Mouse (Mus musculus): Measurements from ENCODE around the gene Ypel3.

Ypel3 gene

DNA sequence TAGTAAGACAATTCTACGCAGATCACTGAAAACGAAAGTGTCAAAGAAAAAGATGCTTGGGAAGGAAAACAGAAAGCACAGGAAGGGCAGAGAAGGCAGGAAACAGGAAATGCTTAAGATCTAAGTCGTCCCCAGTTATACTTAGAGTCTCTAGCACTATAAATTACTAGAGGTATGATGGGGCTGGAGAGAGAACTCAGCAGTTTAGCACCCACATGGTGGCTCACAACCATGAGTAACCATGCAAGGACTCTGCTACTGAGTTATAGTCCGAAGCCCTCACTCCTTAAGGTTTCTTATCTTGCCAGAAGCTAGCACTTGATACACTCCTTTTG is 17.5 kb downstream of the Ypel3 start:
- DNase-seq = no peak

DNA sequence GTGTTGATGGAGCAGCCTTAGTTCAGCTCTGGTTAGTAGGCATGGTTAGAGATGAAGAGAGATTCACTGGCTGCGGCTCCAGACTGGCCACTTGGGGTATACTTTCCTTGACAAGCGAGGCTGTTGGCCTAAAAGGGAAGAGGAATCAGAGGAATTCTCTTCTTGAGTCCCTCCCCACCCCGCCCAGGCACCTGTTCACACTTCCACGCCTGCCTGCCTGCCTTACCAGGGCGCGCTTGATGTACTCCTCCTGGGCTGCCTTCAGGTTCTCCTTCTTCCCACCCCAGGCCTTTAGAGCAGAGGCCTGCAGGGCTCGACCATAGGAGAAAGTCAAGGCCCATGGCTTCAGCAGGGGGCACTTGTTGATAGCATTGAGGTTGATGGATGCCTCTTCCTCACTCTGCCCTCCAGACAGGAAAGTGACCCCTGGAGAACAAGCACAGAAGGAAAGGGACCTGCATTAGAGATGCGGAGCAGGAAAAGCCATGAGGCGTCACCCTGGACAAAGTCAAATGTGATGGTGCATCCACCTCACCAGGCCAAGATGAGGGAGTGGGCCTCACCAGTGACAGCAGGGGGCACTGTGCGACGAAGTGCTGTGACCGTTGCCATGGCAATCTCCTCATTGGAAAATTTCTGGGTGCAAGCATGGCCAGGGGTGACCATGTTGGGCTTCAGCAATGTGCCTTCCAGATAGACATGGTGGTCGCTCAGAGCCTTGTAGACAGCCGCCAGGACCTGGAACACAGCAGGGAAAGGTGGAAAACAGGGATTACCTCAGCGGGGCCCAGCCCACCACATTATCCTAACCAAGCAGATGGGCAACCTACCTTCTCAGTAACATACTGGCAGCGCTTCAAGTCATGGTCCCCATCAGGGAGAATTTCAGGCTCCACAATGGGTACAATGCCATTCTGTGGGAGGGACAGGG is 18.9 kb downstream of the Ypel3 start:
- DNase-seq = no peak

DNA sequence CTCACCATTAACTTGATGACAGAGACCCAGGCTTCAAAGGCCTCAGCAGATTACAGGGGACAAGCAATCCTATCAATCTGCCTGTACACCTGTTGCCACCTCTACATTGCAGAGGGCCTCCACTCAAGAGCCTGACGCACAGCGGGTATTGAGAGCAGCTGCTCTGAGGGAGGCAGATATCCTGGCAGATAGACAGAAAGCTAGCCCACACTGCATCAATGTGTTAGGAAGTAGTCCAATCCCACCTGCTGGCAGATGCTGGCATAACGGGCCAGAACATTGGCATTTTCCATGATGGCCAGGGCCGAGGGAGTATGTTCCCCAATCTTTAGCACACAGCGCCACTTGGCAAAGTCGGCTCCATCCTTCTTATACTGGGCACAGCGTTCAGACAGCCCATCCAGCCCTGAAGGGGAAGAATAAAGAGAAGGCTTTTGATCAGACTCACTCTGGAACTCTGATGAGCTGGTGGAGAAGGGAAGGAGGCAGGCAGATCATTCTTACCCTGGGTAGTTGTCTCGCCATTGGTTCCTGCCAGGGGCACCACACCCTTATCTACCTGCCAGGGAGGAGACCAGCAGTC is 19.7 kb downstream of the Ypel3 start:
- peak; percentile 80 to 82 for DNase-seq

DNA sequence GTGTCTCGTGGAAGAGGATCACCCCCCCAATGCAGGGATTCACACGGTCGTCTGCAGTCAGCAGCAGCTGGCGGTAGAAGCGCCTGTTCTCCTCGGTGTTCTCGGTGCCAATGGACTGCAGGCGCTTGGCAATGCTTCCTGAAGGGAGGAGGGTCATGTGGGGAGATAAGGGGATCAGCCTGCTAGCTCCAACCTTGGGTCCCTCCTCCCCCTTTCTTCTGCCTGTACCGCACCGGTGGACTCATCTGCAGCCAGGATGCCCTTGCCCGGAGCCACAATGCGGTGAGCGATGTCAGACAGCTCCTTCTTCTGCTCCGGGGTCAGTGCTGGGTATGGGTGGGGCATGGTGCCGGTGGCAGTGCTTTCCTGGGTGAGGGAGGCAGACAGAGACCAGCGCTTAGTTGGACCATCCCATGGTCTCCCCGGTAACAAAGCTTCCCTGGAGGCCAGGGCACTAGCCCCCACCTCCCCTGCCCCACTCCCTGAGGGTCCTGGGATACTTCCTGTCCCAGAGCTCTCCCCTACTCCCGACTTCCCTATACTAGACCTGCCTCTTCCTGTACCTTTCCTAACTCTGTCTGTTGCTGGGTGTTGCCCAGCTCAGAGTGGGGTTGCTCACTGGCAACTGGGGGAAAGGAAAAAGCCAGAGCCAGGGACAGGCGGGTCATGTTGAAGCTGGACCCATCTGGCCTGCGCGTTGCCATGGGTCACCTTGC is 20.8 kb downstream of the Ypel3 start, which contains the start of gene Fam57b:
Fam57b (plus strand) TSS at position 258 of the 716 bp plus-strand sequence.
- DNase-seq = peak; percentile 88 to 91

DNA sequence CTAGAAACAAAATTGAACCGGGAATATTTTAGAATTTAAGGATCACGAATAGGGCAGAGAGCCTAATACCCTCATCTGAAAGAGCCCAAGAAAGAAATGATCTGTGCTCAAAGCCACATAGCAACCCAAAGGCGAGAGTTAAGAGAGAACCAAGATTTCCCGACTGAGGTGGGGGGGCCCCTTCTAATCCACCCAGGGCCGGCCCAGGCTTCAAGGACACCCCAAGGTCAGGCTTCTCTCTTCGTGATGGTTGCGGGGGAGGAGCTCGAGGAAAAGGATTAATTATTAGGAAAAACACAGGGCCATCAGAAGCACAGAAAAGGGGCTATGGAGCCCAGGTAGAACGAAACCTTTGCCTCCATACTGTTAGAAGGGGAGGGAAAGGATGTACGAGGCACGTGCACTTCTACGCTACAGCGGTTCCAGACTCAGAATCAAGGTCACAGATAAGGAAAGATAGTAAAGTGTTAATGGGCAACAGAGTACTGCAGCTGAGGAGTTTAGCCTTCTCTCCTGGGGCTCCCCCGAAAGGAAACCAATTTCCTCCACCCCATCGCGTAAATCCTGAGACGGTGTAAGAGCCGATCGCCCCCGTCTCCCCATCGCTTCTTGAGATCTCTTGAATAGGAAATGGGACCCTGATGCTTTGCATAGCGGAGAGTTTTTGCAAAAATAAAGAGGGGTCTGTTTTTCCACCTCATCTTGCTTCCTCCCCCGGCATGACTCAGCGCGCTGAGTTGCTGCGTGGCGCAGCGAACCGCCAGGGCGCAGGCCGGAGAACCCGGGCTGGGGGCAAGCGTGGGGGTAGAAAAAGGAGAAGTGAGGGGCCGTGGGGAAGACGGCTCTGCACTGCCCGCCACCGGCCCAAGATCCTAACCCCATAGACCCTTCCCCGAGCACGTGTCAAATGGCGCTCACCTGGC is 21.6 kb downstream of the Ypel3 start:
- DNase-seq = peak; percentile 60 to 72

DNA sequence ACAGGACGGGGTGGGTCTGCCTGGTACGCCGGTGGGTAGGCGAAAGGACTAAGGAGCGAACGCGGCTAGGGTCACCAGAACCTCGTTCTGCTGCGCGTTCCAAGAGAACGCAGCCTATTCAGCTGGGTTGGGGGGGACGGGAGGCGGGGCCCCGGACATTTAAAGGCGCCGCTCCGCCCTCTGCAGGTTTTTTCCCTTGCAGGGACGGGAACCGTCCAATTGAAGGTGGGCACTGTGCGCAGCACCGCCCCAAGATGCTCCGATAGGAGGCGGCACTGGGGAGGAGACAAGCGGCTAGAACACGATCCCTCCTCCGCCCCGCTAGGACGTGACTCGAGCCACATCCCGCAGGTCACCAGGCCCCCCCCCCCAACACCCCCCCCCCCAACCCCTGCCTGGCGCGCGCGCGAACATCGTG is 22.3 kb downstream of the Ypel3 start:
- DNase-seq = peak; percentile 97 to 99

DNA sequence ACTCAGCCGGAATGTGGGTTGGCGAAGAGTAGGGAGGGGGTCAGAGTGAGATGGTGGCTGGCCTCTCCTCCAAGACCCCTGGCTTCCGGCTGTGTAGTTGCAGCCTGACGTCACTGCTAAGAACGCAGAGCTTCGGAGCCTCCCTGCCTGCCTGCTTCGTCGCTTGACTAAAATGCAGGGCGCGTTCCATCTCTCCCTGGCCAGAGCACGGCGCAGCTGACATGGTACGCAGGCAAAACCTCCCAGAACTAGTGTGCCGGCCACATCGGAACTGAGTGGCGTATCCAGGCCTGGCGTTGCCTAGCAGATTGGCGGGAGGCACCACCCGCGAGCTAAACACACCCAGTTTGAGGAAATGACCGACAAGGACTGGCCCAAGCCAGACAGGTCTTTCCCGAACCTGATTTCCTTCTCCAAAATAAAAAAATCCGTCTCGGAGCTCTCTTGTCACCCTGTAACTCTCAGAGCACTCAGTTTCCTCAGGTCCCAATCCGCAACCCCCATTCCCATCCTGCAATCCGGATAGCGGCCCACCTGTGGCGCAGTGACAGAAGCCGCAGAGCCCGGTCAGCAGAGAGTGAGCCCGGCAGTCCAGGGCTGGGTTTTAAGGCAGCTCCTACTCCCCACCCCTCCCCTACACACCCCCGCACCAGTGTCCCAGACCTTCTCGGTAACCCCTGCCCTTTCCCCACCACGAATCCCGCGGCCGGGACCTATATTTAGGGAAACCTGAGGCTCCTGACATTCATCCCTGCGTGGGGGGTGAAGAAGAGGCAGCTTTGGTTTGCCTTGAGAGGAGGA is 22.9 kb downstream of the Ypel3 start:
- peak; percentile 75 to 80 for DNase-seq

DNA sequence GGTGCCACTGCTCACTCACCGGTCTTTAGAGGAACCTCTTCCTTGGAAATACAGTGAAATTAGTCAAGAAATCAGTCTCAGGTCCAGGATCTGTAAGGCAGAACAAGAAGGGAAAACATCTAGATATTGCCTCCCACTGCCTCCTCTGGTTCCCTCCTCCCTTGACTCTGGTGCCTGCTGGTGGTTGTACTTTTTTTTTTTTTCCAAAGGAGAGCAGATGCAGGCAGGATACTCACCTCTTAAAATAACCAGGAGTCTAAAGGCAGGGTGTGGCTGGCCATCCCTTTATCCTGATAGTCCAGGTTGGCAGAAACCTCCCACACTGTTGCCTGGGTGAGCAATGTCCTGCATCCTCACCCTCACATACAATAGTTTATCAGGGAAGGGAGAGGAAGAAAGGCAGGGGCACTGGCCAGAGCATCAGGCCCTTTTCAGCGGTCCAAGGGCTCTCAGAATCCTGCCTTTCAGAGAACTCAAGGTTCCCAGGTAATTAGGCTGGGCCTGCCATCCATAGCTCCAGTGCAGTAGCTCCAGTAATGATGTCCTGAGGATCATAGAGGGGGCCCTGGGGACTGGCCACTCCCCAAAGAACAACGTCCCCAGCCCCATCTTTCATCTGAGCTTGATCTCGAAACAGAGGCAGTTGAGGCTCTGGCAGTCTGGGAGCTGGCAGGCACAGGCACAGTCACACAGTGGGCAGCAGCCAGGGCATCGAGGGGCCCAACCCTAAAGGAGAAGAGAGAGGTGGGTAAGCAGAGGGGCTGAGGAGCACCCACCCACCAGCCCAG is 23.7 kb downstream of the Ypel3 start:
- no peak for DNase-seq

DNA sequence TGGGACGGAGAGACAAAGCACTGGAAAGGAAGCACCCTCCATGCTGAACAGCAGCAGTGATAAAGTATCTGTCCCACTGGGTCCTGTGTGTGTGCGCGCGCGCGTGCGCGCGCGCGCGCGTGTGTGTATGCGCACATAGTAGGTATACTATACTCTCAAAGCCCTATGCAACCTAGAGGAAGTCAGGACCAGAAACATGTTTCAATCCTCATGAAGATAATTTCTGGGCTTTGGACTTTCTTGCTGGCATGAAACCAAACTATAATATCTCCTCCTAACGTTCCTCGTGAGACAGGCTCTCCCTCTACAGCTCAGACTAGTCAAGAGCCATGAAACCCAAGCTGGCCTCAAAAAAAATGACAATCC is 24.3 kb downstream of the Ypel3 start:
- no peak for DNase-seq

DNA sequence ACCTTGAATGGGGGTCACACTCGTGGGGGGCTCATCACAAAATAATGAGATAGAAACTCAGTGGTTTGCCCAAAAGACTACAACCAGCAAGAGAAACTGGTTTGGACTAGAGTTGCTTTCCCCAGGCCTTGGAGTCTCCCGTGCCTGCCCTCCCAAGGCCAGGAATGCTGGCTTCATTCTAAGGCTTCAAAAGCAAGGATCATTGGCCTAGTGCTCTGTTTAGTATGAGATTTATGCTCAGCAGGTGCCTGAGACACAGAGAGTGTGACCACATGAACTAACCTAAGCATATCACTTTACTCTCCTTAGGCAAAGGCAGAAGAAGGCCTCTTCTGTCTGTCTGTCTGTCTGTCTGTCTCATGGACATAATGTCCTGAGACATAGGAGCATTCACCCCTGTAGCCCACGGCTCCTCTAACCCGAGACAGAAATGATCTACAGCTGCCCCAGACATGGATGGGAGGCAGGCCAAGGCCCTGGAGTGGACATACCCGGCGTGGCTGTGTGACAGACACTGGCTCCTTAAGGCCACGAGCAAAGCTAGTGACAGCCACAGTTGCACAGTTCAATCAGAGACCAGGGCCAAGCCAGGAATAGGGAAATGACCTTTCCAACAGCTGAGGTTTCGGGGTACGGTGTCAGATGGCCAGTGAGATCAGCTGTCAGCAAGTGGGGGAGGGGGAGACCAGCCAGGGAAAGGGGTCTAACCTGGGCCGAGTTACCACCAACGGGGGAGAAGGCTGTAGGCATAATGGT is 25.6 kb downstream of the Ypel3 start:
- no peak for DNase-seq

DNA sequence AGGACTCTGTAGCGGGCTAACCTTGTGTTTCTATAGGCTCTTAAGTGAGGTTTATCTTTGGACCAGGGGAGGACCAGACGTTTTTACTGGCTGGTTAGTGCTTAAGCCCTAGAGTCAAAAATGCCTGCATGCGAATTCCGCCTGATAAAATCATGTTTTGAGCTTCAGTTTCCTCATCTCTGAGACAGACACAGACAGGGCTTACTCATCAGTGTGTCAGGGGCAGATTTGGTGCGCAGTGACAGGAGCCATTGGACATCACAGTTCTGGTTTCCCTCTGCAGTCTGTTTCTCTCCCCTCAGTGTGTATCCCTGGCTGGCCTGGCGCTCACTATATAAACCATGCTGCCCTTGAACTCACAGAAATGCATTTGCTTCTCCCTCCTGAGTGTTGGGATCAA is 26.4 kb downstream of the Ypel3 start:
- DNase-seq = no peak

DNA sequence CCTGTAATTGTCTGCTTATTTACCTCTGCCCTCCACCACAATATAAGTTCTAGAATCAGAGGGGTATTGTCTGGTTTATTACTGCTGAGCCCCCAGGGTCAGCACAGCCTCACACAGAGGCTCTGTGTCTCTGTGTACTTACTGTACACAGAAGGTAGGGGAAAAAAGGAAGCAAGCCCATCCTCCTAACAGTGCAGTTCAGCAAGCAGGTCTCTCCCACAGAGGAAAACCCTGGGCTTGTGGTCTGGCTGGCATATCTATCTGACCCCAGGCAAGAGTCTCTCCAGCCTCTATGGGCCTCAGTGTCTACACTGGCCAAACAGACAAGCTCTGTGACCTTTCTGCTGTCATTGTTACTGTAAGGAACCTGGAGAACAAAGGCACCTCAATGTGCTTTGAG is 27.0 kb downstream of the Ypel3 start:
- DNase-seq = no peak

DNA sequence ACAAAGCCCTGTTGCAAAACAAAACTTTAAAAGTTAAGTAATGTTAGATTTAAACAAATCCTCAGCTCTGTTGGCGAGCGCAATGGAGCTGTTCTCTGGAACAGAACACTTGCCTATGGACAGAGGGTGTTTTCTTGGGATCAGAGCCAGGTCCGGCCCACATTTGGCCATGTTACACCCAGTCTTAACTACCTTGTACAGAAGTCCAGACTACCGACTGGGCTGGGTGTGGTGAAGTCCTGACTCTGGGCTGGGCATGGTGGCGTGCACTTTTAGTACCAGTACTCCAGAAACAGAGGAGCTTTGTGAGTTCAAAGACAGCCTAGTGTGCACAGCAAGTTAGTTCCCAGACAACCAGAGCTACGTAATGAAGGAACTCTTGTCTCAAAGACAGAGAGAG is 30.2 kb downstream of the Ypel3 start:
- DNase-seq = no peak

DNA sequence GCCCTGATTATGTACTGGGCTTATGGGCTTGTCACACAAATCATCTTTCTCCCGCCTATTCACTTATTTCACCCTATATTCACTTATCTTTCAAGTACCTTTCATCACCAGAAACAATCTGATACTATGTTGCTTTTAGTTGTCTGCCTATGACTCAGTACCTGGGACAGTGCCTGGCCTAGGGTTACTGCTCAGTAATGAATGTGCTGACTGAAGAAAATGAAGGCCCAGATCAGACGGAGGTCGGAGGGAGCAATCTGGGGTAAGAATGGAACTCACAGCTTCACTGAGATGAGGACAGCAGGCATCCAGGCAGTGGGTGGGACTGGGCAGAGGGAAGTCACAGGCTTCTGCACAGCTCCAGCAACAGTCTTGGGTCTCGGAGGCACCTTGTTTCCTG is 30.6 kb downstream of the Ypel3 start:
- DNase-seq = no peak

DNA sequence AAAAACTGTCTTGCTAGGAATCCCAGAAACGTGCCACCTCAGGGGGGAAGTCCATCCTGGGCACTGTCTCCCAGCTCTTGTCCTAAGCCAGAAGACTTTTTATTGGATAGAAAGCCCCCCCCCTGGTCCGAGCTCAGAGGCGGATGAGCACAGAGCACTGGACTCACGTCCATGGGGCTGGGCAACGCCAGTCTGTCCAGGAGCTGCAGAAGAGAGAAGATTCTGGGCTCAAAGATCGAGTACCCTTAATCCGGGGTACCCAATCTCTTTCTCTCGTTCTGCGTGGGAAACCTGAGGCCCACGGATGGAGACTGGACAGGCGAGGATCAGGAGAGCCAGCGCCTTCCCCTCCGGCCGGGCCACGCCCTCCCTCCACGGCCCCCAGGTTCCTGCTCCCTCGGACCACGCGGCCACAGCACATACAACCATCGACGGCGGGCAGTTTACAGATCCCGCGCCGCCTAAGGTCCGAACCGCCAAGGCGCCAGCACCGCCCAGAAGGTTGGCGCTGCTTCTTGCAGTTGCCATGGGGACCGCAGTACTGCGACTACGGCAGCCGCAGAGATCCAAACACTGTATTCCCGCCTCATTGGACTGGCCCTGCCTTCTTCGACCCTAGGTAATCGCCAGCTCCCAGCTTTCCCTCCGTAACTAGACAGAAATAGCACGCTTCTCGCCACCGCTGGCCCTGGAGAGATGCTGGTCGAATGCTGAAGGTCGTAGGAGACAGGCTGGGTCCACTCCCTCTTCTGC is 32.1 kb downstream of the Ypel3 start:
- peak; percentile 91 to 94 for DNase-seq

DNA sequence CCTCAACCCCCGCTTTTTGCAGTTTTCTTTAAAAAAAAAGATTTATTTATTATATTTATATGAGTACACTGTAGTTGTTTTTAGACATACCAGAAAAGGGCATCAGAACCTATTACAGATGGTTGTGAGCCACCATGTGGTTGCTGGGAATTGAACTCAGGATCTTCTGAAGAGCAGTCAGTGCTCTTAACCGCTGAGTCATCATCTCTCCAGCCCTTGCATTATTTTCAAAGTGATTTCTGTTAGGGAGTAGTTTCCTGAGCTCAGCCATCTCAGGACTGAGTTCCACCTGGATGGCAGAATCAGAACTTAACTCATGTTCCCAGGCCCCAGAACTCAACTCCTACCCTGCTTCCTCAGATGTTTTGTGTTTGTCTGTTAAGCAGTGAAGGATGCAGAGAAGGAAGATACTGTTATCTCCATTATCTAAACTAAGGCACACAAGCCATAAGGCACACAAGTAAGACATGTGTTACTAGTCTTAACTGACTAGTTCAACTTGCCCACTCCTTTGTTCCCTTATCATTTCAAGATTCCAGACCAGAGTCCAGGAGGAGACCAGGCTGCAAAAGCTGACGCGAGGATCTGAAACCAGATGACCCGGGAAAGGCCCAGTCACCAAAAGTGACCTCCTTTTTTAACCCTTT is 33.1 kb downstream of the Ypel3 start:
- DNase-seq = no peak

DNA sequence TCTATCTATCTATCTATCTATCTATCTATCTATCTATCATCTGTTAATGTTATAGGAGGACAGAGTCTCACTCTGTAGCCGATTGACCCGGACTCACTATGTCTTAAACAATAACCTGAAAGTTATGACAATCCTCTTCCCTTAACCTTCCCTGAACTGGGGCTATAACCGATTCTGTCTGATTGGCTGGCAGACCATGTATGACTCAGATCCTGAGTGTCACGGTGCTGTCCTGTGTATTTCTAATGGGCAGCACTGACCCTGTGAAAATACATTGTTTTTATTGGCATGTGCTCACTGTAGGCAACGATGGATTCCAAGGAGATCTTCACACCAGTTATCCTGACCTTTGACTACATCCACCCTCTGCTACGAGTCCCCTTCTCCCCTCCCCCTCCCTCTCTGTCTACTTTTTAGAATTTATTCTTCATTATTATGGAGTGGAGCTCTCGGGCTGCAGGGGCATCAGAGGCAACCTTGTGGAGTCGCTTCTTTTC is 39.0 kb downstream of the Ypel3 start:
- no peak for DNase-seq

DNA sequence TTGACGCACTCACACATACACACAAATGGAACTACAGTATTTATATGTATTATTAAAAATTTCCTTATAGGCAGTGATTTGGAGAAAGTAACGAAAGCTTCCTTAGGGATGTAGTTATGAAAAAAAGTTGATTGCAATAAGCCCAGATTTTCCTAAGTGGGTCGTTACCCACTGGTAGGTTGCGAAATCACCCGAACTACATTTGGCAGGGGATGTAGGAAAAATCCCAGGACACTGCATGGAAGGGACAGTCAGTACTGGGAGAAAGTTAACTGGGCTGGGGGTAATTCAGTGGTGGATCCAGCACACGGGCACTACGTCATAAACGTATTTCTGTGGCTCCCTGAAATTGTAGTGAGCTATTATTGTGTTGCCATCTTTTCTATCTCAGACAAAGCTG is 39.7 kb downstream of the Ypel3 start:
- DNase-seq = no peak

DNA sequence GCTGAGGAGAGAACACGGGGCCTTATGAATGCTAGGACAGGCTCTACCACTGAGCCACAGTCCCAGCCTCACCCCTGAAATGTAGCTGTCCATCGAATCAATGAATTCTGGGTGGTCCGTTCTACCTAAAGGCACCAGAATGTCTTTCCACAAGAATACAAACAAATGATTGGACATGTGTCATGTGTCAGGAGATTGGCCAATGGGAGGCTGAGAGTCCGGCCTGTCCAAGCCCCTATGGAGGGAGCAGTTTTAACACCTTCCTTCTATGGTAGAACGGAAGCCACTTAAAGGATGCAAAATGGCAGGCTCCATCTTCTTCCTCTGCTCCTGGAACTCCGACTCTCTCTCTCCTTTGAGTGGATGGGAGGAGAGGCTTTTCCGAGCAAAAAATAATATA is 40.8 kb downstream of the Ypel3 start:
- no peak for DNase-seq

Measured in cerebellum, postnatal 10 days (tissue).